Mouse (Mus musculus): ENCODE data around the gene Ing4. TPM values are rescaled to one million over a fixed set of nuclear protein-coding genes. Genes with fewer than 3 reads are reported as not detected.

Ing4 gene
- polyA plus RNA-seq, 1 experiment: 16.1 TPM

- TF ChIP-seq GATA1 (IDR thresholded peaks at IDR 0.05; ENCODE audit: low read length): no peak
These were observed 57.2 kb downstream of the Ing4 start for GRCm38 (mm10) chr6:125096597-125097345.

DNA sequence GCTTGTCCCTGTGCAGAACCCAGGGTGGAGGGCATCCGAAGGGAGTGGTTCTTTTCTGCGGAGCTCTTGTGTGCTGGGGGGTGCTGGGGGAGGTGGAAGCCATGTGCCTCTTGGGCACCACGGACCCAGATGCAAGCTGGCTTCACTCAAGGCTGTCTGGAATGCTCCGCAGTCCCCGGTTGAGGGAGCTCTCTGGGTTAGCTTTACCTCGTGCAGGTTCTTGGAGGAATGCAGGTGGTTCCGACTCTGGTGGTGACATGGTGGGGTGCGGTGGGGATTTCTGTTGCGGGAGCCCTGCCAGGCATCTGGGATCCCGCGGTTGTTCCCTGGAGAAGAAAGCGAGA, 57.8 kb downstream of the Ing4 start:
- no peak for TF ChIP-seq GATA1 (IDR thresholded peaks at IDR 0.05; ENCODE audit: low read length)

DNA sequence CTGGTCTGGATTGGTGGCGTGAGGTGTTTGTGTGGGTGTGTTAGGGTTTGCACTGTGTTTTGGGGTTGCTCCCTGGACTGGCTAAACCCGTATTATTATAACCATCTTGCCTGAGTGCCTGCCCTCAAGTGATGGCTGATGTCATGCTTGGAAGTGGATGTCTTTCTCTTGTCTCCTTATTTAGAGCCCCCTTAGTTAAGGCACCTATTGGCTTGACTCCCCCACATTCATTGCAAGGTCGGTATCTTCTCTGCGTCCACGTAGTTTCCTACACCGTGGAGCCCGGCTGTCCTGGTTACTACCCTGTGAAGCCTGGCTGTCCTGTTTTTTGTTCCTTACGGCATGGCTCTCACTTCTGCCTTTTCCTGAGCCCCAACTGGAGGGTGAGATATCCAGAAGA, 58.4 kb downstream of the Ing4 start:
- no peak for TF ChIP-seq GATA1 (IDR thresholded peaks at IDR 0.05; ENCODE audit: low read length)

- no peak for TF ChIP-seq GATA1 (IDR thresholded peaks at IDR 0.05; ENCODE audit: low read length)
These were observed 59.0 kb downstream of the Ing4 start for GRCm38 (mm10) chr6:125098513-125098912.

Other genes with a start within 250 kb of the Ing4 start
- gene Spsb2, start 231.1 kb upstream of the Ing4 start, polyA plus RNA-seq (2012): 10.8 and 11.7 TPM in 2 replicates
- gene Tpi1, start 225.5 kb upstream of the Ing4 start, polyA plus RNA-seq (2012): 388 and 516 TPM in 2 replicates
- 54.8 and 73.3 TPM in 2 replicates for gene Usp5, start 210.3 kb upstream of the Ing4 start, polyA plus RNA-seq (2012)
- 64.7 and 82.9 TPM in 2 replicates for gene Cdca3, start 210.2 kb upstream of the Ing4 start, polyA plus RNA-seq (2012)
- gene Gnb3, start 199.5 kb upstream of the Ing4 start, polyA plus RNA-seq (2012): not detected in 2 replicates
- not detected in 2 replicates for gene P3h3, start 182.0 kb upstream of the Ing4 start, polyA plus RNA-seq (2012)
- gene Gpr162, start 175.8 kb upstream of the Ing4 start, polyA plus RNA-seq (2012): not detected in 2 replicates
- not detected in 2 replicates for gene Cd4, start 151.5 kb upstream of the Ing4 start, polyA plus RNA-seq (2012)
- gene Lag3, start 128.1 kb upstream of the Ing4 start, polyA plus RNA-seq (2012): not detected in 2 replicates
- 116 and 155 TPM in 2 replicates for gene Ptms, start 119.7 kb upstream of the Ing4 start, polyA plus RNA-seq (2012)
- gene Mlf2, start 108.4 kb upstream of the Ing4 start, polyA plus RNA-seq (2012): 344 and 363 TPM in 2 replicates
- gene Cops7a, start 74.2 kb upstream of the Ing4 start, polyA plus RNA-seq (2012): 93.0 and 105 TPM in 2 replicates
- gene Pianp, start 43.1 kb upstream of the Ing4 start, polyA plus RNA-seq (2012): not detected in 2 replicates
- gene Zfp384, start 30.6 kb upstream of the Ing4 start, polyA plus RNA-seq (2012): 59.3 and 76.3 TPM in 2 replicates
- gene Acrbp, start 9.9 kb downstream of the Ing4 start, polyA plus RNA-seq (2012): 3.0 and 4.4 TPM in 2 replicates
- gene Lpar5, start 28.2 kb downstream of the Ing4 start, polyA plus RNA-seq (2012): 0.81 and 1.7 TPM in 2 replicates
- 194 and 228 TPM in 2 replicates for gene Chd4, start 56.2 kb downstream of the Ing4 start, polyA plus RNA-seq (2012)
- 49.3 and 104 TPM in 2 replicates for gene Nop2, start 92.1 kb downstream of the Ing4 start, polyA plus RNA-seq (2012)
- gene Iffo1, start 105.5 kb downstream of the Ing4 start, polyA plus RNA-seq (2012): 23.6 and 29.7 TPM in 2 replicates
- gene Gapdh, start 126.7 kb downstream of the Ing4 start, polyA plus RNA-seq (2012): 12,939 and 20,956 TPM in 2 replicates
- 265 and 289 TPM in 2 replicates for gene Ncapd2, start 151.9 kb downstream of the Ing4 start, polyA plus RNA-seq (2012)
- gene Mrpl51, start 152.0 kb downstream of the Ing4 start, polyA plus RNA-seq (2012): 176 and 228 TPM in 2 replicates
- gene Vamp1, start 175.8 kb downstream of the Ing4 start, polyA plus RNA-seq (2012): 2.3 and 3.1 TPM in 2 replicates
- gene Tapbpl, start 192.1 kb downstream of the Ing4 start, polyA plus RNA-seq (2012): 1.9 and 2.2 TPM in 2 replicates
- not detected in 2 replicates for gene Cd27, start 197.2 kb downstream of the Ing4 start, polyA plus RNA-seq (2012)
- gene Tuba3a, start 246.3 kb downstream of the Ing4 start, polyA plus RNA-seq (2012): not detected in 2 replicates